ENCODE assay signal across 16 mouse cellular contexts in genomic region chr2:118015182-118015581, GRCm38 (mm10).
"Had no signal": no experiment of that assay in that cellular context is flagged by ENCODE, and none has a peak within 500 bp of the region (broad histone marks: within the 10 kb centered on the region; RNA-seq: fewer than 3 reads in every experiment).

No protein-coding gene starts in this region.

- H3K36me3 ChIP-seq: neural tube, embryonic 13.5 days; neural tube, embryonic 15.5 days; stomach, embryonic 15.5 days had no signal

- H3K27ac ChIP-seq: neural tube, embryonic 13.5 days; neural tube, embryonic 15.5 days; stomach, embryonic 15.5 days; stomach, postnatal 0 days had no signal

- H3K9me3 ChIP-seq: neural tube, embryonic 13.5 days; neural tube, embryonic 15.5 days; stomach, embryonic 15.5 days had no signal

- H3K4me1 ChIP-seq: neural tube, embryonic 13.5 days; neural tube, embryonic 15.5 days; stomach, embryonic 15.5 days had no signal

- H3K27me3 ChIP-seq: neural tube, embryonic 13.5 days; neural tube, embryonic 15.5 days; stomach, embryonic 15.5 days had no signal

- DNase-seq: retina, postnatal 1 day; right cerebral cortex, adult 18-20 months; right cerebral cortex, postnatal 14 days; right cerebral cortex, postnatal 25 days; right cerebral cortex, postnatal 4 days; spleen, adult 18-20 months; thymus, adult 18-20 months; thymus, adult 2 months; thymus, postnatal 14 days; thymus, postnatal 25 days; thymus, postnatal 36 days; thymus, postnatal 4 days had no signal

- H3K4me3 ChIP-seq: neural tube, embryonic 13.5 days; neural tube, embryonic 15.5 days; stomach, embryonic 15.5 days had no signal

- H3K9ac ChIP-seq: neural tube, embryonic 13.5 days; neural tube, embryonic 15.5 days; stomach, embryonic 15.5 days had no signal

- H3K4me2 ChIP-seq: neural tube, embryonic 13.5 days; neural tube, embryonic 15.5 days; stomach, embryonic 15.5 days had no signal
